Mouse (Mus musculus): ENCODE results near the gene Sumf1. TPM values are rescaled to one million over a fixed set of nuclear protein-coding genes. Genes with fewer than 3 reads are reported as not detected.

Gene Sumf1
- polyA plus RNA-seq, 1 experiment from 2014 or later, result 25.9 TPM

DNA sequence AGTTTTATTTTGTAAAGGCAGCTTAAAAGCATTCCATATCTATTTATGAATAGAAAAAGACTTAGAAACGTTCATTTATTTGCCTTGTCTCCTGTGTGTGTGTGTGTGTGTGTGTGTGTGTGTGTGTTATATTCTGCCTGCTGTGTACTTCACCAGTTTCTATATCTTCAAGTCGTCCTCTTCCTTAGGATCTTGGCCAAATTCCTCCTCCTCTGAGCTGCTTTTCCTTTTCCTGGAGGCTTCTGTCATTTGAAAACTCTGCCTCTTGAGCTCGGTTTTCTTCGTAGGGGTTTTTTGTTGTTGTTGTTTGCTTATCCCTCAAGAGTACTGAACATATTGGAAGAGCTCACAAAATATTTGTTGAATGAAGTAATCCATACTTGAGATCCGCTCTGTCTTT is 37.1 kb upstream of the Sumf1 start:
- Histone ChIP-seq H3K36me3 (no peaks in the 10 kb centered on the region), H3K4me2 (no peak overlapping the region), H3K9ac (no peak overlapping the region), H3K4me3 (no peak overlapping the region), H3K9me3 (no peaks in the 10 kb centered on the region), H3K27me3 (no peaks in the 10 kb centered on the region), H3K27ac (no peak overlapping the region), H3K4me1 (no peaks in the 10 kb centered on the region)
- 54% methylated on average over 5 of the region's 5 CpGs for WGBS
- ATAC-seq (ENCODE audit: insufficient number of reproducible peaks, low FRiP score, low TSS enrichment, low read depth), result no peak

- Histone ChIP-seq H3K9me3 (no peaks in the 10 kb centered on the region), H3K36me3 (no peaks in the 10 kb centered on the region), H3K4me3 (no peak overlapping the region), H3K27ac (no peak overlapping the region), H3K4me1 (peaks cover 7% of the 10 kb centered on the region; the same call in 1 of the 2 replicates), H3K27me3 (no peaks in the 10 kb centered on the region), H3K9ac (no peak overlapping the region), H3K4me2 (no peak overlapping the region)
- no peak for ATAC-seq (ENCODE audit: insufficient number of reproducible peaks, low FRiP score, low TSS enrichment, low read depth)
- 86% methylated on average over 3 of the region's 3 CpGs for WGBS
Observed at GRCm38 (mm10) chr6:108217987-108218386, 32.6 kb upstream of the Sumf1 start.

GRCm38 (mm10) chr6:108216832-108217231 is 31.4 kb upstream of the Sumf1 start:
- Histone ChIP-seq H3K4me1 (peaks cover 10% of the 10 kb centered on the region), H3K9ac (no peak overlapping the region), H3K27me3 (no peaks in the 10 kb centered on the region), H3K4me2 (no peak overlapping the region), H3K9me3 (no peaks in the 10 kb centered on the region), H3K4me3 (no peak overlapping the region), H3K27ac (no peak overlapping the region), H3K36me3 (no peaks in the 10 kb centered on the region)
- ATAC-seq (ENCODE audit: insufficient number of reproducible peaks, low FRiP score, low TSS enrichment, low read depth), result no peak
- WGBS, result 92% methylated on average over 8 of the region's 8 CpGs

DNA sequence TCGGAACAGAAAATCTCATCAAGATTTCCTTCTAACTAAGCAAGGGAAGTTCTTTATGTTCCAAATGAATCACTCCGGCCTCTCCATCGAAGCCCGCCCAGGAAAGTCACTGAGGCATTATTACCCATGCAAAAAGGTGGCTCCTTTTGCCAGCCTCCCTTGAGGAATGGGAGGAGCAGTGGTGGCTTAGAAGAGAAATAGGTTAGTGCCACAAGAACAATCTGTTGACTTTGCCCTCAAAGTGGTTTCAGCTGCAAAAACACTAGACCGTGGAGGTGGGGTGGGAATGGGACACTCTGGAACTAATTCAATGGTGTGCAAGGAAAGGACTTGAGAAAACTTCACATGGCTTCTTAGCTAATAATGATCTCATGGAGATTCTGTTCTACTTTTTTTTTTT is 30.7 kb upstream of the Sumf1 start:
- H3K36me3 ChIP-seq, result no peaks in the 10 kb centered on the region
- no peak overlapping the region for H3K27ac ChIP-seq
- peaks cover 16% of the 10 kb centered on the region for H3K4me1 ChIP-seq
- H3K27me3 ChIP-seq, result no peaks in the 10 kb centered on the region
- H3K4me2 ChIP-seq, result no peak overlapping the region
- no peak for ATAC-seq (ENCODE audit: insufficient number of reproducible peaks, low FRiP score, low TSS enrichment, low read depth)
- H3K9me3 ChIP-seq, result no peaks in the 10 kb centered on the region
- no peak overlapping the region for H3K9ac ChIP-seq
- 80% methylated on average over 5 of the region's 5 CpGs for WGBS
- H3K4me3 ChIP-seq, result no peak overlapping the region

DNA sequence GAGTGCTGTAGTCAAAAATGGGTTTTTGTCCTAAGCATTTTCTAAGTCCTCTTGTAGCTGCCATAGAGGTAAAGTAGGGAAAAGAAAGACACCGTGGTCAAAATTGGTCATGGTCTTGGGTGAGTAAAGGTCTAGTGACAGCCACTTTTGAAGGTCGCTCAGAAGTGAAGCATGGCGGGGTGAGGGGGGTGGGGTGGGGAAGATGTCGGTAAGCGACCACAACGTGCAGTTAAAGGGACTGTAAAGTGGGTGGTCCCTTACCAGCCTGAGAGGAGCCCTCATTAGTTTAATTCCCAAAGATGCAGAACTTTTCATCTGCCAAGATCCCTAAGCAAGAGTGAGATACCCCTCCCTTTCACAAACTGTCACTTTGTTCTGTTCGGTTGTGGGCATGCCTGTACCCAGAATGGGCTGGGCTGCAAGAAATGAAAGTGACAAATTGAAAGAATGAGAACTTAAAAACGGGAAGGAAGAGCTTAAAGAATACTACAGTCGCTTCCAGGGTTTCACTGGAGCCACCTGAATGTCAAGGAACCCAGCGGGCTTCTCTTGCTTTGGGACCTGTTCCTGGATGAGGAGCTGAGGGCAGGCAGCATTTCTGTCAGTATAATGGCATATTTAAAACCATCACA is 29.0 kb upstream of the Sumf1 start:
- ATAC-seq (ENCODE audit: insufficient number of reproducible peaks, low FRiP score, low TSS enrichment, low read depth), result no peak
- Histone ChIP-seq H3K9ac (no peak overlapping the region), H3K36me3 (no peaks in the 10 kb centered on the region), H3K27me3 (no peaks in the 10 kb centered on the region), H3K4me2 (peak overlapping the region; percentile 81), H3K27ac (no peak overlapping the region), H3K4me3 (peak overlapping the region; percentile 75), H3K9me3 (no peaks in the 10 kb centered on the region), H3K4me1 (peaks cover 16% of the 10 kb centered on the region)
- WGBS, result 12% methylated on average over 10 of the region's 10 CpGs

DNA sequence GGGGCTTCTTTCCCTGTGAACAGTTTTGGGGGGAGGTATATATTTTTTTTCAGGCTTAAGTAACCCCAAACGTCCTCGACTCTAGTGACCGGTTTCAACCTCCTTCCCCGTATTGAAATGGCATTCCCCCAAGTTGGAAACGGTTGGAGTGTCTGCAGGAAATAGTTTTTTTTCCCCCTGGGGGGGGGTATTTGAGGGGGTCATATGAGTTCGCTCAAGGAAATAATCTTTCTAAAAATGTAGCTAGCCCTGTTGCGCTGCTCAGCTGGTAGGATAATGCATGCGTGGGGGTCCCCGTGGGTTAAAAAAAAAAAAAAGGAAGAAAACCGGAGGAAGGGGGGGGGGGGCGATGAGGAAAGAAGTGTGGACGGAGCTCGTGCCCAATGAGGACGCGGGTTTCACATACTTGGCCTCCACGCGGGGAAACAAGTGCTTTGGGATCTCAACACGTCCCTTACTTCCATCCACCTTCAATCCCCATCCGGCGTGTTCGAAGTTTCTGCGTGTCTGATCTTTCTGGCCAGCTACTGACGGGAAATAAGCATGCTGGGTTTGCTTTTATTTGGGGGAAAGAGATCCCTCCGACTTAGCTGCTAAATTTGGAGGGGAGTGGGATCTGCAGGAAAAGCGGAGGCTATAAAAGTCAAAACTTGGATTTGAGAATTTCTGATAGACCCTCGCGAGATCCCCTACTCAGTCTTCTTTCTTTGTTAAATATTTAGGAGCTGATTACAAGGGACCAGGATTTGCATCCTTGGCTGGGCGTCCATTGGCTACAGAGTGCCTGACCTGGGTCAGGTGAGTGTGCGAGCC is 28.3 kb upstream of the Sumf1 start:
- WGBS, result under 1% methylated on average over 28 of the region's 29 CpGs
- H3K36me3 ChIP-seq, result no peaks in the 10 kb centered on the region
- ATAC-seq (ENCODE audit: insufficient number of reproducible peaks, low FRiP score, low TSS enrichment, low read depth), result no peak
- peak overlapping the region; percentile 62 for H3K9ac ChIP-seq
- peak overlapping the region; percentile 80; the same call in 1 of the 2 replicates for H3K27ac ChIP-seq
- H3K4me3 ChIP-seq, result peak overlapping the region; percentile 75
- no peaks in the 10 kb centered on the region for H3K9me3 ChIP-seq
- H3K4me1 ChIP-seq, result peaks cover 16% of the 10 kb centered on the region
- peak overlapping the region; percentile 81 for H3K4me2 ChIP-seq
- no peaks in the 10 kb centered on the region for H3K27me3 ChIP-seq

DNA sequence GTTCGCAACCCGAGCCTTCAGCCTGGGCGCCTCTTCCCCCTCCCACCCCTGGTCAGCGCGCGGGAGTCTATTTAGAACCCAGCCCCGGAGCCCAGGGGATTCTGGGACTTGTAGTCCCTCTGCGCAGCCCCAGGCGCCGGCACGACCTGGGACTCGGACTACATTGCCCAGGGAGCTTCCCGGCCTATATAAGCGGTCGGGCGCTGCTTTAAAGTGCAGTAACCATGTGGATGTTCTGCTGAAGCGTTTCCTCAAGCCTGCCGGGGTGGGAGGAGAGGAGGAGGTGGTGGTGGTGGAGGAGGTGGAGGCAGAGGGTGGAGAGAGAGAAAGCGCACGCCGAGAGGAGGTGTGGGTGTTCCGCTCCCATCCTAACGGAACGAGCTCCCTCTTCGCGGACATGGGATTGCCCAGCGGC is 27.5 kb upstream of the Sumf1 start, which contains the start of gene Itpr1:
TSS of gene Itpr1 (plus strand) at position 216 of the 415 bp plus-strand sequence.
- Histone ChIP-seq H3K27ac (peak within 1 kb of the TSS; percentile 80), H3K4me1 (peaks cover 16% of the 10 kb centered on the region), H3K9ac (peak within 1 kb of the TSS; percentile 62), H3K36me3 (no peaks in the 10 kb centered on the region), H3K4me2 (peak within 1 kb of the TSS; percentile 81), H3K9me3 (no peaks in the 10 kb centered on the region), H3K27me3 (no peaks in the 10 kb centered on the region), H3K4me3 (peak within 1 kb of the TSS; percentile 75)
- under 1% methylated on average over 27 of the region's 27 CpGs for WGBS
- peak; percentile 99 for ATAC-seq (ENCODE audit: insufficient number of reproducible peaks, low FRiP score, low TSS enrichment, low read depth)

DNA sequence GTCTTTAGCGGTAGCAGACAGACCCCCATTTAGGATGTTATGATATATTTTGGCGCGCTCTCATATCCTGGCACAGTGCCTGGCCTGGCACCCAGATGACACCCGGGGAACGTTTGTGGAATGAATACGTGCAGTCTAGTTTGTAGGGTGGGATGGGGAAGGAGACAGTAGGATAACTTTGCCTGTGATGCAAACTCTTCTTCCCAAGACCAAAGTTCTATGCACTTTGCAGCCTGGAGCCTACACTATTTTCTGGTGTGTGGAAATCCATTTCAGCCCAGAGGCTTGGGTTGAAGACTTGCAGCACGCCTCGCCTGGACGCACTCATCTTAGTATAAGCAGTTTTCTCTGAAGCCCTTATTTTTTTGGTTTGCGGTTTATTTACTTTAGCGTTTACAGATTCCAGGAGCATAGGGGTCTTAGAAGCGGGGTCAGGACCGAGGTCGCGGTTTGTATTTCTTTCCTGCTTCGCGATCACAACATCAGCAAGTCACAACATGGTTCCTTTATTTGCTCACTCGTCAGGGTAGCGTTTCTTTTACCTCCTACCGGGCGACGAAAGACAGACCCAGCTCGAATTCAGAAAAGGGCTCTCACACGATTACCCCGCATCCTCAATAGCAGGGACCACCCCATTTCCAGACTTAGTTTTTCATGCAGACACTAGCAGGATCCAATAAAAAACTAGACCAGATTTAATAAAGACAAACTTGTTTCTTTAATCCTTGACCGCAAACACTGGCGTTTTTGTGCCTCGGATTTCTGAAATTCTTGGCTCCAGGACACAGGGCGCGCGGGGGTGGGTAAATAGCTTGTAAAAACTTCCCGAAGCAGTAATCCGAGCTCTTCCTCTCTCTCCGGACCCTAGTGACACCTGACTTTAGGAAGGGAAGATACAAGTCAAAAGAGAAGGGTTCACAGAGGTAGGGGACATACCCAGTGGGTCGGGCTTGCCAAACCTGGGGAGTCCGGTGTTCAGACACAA is 26.8 kb upstream of the Sumf1 start:
- WGBS, result 3% methylated on average over 36 of the region's 36 CpGs
- Histone ChIP-seq H3K4me1 (peaks cover 16% of the 10 kb centered on the region), H3K4me2 (peak overlapping the region; percentile 81), H3K9me3 (no peaks in the 10 kb centered on the region), H3K27ac (peak overlapping the region; percentile 78), H3K36me3 (no peaks in the 10 kb centered on the region), H3K4me3 (peak overlapping the region; percentile 75), H3K9ac (peak overlapping the region; percentile 35; the same call in 1 of the 2 replicates), H3K27me3 (no peaks in the 10 kb centered on the region)
- ATAC-seq (ENCODE audit: insufficient number of reproducible peaks, low FRiP score, low TSS enrichment, low read depth), result peak; percentile 55

DNA sequence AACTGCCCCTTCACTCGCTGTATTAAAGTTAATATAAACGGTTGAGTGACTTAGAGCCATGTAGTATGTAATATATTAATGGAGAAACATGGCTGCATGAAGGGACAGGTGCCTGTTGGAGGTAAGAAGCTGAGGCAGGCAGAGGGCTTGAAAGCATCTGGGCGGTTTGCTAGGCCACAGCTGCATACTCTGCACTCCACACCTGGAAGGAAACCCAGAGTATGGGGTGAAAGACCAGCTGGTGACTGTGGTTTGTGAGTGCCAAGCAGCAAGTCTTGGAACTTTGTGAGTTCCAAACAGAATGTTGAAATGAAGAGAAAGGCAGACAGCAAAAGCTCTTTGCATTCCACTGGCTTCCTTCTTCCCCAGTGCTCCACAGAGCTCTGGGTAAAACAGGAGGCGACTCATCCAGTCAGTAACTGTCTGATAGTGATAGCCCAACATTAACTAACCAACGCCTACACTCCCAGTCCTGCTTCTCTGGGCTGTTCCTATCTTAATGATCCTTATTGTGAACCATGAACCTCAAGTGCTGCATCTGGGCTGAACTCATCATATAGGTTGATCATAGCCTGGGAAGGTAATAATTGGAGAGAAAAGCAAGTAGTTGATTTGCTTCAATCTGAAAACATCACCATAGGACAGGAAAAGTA is 21.7 kb upstream of the Sumf1 start:
- Histone ChIP-seq H3K27me3 (no peaks in the 10 kb centered on the region), H3K4me2 (no peak overlapping the region), H3K27ac (no peak overlapping the region), H3K4me1 (peaks cover 8% of the 10 kb centered on the region), H3K36me3 (no peaks in the 10 kb centered on the region), H3K9ac (no peak overlapping the region), H3K4me3 (no peak overlapping the region), H3K9me3 (no peaks in the 10 kb centered on the region)
- no peak for ATAC-seq (ENCODE audit: insufficient number of reproducible peaks, low FRiP score, low TSS enrichment, low read depth)
- WGBS, result 76% methylated on average over 5 of the region's 5 CpGs

DNA sequence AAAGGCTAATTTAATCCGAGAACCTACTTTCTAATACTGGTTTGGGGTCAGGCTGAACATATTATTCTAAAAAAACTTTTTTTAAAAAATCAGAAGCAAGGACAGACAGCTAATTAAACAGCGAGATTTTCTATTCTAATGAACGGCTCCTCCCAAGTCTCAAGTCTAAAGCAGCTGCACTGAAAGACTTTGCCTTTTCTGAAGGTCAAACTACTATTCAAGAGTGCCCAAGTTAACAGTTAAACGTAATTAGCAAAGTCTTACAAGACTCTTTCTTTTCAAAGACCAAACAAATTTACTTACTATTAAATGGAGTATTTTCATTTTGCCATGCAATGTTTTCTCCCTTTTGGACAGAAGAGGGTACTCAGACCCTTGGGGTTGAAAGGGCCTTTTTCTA is 20.8 kb upstream of the Sumf1 start:
- H3K27me3 ChIP-seq, result no peaks in the 10 kb centered on the region
- no peak for ATAC-seq (ENCODE audit: insufficient number of reproducible peaks, low FRiP score, low TSS enrichment, low read depth)
- H3K9ac ChIP-seq, result no peak overlapping the region
- H3K4me1 ChIP-seq, result no peaks in the 10 kb centered on the region
- WGBS, result 79% methylated on average over 4 of the region's 4 CpGs
- no peaks in the 10 kb centered on the region for H3K36me3 ChIP-seq
- H3K4me3 ChIP-seq, result no peak overlapping the region
- H3K4me2 ChIP-seq, result no peak overlapping the region
- no peaks in the 10 kb centered on the region for H3K9me3 ChIP-seq
- H3K27ac ChIP-seq, result no peak overlapping the region

DNA sequence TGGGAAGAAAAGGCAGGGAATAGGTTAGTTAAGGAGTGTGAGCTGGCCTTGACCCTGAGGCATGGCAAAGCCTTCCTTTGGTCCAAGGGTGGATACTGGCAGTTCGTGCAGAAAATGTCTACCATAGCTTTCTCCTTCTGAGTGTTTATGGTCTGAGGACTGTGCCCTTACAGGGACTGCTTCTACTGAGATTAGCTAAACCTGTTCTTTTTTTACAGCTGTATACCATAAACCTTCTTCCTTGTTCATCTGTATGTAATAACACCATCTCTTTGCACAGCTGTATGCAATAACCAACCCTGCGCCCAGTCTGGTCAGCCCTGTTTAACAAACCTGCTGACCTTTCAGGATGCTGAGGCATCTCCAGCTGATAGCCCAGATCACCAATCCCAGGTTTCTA is 18.9 kb upstream of the Sumf1 start:
- Histone ChIP-seq H3K4me1 (no peaks in the 10 kb centered on the region), H3K9ac (no peak overlapping the region), H3K27ac (no peak overlapping the region), H3K9me3 (no peaks in the 10 kb centered on the region), H3K27me3 (no peaks in the 10 kb centered on the region), H3K36me3 (no peaks in the 10 kb centered on the region), H3K4me3 (no peak overlapping the region), H3K4me2 (no peak overlapping the region)
- 73% methylated on average over 2 of the region's 2 CpGs for WGBS
- no peak for ATAC-seq (ENCODE audit: insufficient number of reproducible peaks, low FRiP score, low TSS enrichment, low read depth)

Data from limb, embryonic 15.5 days (tissue).